Mouse (Mus musculus) layer of hippocampus, postnatal 10 days (tissue): ENCODE results near the gene Cog3. TPM values are rescaled to one million over a fixed set of nuclear protein-coding genes. Genes with fewer than 3 reads are reported as not detected.
"Not testable (repeated sequence)": the region's sequence is repeated elsewhere in the genome, so short reads cannot be mapped to it uniquely, and the experiment has no call there.

Source experiments
- DNase-seq, 2 experiments: peaks; one replicate each; pipeline ENCODE4 v3.0.0; 2021; ENCODE audit warnings: low spot score in 2 of 2
- long read RNA-seq: library from polyadenylated mRNA; stranded (forward); transcript quantifications from one replicate; pipeline ENCODE4 v2.0.0, GENCODE M21; 2023
- total RNA-seq, 2 experiments: library from RNA; stranded (reverse); gene quantifications; 2 replicates each; pipeline ENCODE4 v1.2.3; 2021

Gene Cog3
- total RNA-seq = 10 to 100 TPM; 23.0 to 25.3 TPM
- long read RNA-seq, full-length matches to known transcripts = 6 of 11 reads
- long read RNA-seq, partial matches to known transcripts = 4 of 11 reads
- long read RNA-seq, other reads (novel, unspliced or antisense) = 1 of 11 reads

DNA sequence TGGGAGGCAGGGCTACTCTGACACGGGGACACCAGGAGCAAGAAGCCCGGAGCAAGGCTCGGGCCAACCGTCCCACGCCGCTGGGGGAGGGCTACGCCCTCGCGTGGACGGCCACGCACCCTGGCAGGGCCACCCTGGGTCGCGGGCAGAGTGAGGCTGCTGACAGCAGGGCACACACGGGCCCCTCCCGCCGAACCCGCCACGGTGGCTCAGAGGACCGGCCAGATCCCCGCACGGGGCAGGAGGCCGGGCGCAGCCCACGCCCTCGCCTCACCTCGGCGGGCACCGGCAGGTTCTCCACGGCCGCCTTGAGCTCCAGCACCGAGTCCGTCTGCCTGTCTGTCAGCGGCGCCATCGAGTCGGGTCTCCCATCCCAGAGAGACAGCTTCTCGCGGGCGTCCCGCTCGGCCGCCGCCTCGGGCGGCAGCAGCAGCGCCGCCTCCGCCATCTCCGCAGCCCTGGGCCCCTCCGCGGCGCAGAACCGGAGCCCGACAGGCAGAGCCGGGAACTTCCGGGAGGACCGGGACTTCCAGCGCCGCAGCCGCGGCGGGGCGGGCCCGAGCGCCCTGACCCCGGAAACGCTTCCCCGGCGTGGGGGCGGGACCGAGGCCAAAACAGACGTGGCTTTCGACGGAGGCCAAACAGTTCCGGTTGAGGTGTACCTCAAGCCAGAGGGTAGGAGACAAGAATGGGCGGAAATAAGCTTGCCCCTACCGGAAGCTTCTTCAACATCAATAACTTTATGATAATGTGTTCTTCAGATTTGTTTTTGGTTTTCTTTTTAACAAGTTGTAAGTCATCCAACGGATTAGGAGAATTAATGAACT is at the start of gene Cog3:
Gene Cog3 (minus strand): TSS at position 527 of the 827 bp plus-strand sequence.
- peak; percentile 99 for DNase-seq

DNA sequence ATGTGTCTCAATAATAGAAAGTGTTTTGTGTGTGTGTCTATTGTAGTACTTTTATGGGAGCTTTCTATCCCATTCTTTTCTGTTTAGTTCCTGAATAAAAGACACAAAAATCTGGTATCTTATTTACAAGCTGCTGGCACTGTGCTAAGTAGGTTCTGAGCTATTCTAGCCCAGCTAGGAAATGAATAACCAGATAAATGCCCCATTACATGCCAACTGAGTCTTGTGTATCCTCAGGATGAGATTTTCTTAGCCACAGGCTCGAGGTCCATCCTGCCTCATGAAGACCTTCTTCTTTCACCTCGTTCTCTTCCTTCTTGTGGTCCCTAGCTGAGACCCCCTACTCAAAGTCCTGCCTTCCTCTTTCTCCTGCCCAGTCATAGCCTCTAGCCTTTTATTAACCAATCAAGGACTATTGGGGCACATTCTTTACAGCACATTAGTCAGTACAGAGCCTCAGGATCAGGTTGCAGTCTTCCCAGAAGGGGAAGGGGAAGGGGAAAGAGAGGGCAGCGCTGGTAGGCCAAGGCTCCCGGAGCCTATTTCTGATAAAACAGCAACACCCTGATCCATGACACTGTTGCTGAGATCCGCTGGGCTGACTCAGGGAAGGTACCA is 43.6 kb upstream of the Cog3 start:
- DNase-seq = no peak

DNA sequence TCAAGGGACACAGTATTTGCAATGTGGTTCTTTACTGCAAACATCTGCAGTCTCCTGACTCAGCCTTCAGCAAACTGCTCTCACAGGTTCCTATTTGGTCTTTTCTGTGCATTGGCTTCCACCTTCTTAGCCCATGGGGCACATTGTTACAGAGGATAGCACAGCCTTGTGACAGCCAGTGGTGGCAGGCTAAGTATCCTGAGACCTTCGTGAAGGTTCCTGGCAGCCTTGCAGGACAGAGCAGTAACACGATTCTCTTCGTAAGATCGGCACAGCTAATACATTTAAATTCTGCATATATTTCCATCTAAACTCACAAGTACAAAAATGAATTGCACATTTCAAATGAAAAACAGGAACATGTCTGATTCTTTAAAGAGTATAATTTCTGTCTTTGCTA is 41.6 kb upstream of the Cog3 start:
- no peak for DNase-seq

DNA sequence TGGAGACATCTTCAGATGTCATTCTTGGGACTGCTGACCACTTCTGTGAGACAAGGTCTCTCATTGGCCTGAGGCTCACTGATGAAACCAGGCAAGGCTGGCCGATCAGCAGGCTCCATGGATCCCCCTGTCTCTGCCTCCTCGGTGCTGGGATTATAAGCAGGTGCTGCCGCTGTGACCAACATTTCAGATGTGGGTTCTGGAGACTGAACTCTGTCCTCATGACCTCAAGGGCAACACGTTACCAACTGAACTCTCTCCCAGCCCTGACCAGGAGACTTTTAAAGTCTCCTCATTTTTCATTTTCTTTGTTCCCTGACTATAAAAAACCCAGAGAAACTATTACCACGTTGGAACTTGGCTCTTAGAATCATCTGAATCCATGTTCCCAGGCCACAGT is 40.4 kb upstream of the Cog3 start:
- DNase-seq = no peak

DNA sequence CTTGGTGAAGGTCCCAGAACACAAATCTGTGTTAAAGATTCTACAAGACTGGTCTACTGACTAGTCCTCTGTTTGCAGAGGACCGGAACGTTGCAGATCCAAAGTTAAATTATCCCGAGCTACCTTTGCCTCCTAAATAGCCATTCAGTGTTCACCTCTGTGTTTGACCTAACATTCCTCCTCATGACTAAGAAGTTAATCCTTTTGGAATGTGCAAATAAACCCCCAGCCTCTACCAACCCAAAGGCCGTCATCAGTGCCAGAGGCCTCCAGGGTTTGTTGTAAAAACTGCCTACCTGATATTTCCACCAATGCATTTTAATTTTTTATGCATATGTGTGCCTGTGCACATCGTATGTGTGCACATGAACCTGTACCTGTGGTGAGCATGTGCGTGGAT is 40.0 kb upstream of the Cog3 start:
- DNase-seq = no peak

DNA sequence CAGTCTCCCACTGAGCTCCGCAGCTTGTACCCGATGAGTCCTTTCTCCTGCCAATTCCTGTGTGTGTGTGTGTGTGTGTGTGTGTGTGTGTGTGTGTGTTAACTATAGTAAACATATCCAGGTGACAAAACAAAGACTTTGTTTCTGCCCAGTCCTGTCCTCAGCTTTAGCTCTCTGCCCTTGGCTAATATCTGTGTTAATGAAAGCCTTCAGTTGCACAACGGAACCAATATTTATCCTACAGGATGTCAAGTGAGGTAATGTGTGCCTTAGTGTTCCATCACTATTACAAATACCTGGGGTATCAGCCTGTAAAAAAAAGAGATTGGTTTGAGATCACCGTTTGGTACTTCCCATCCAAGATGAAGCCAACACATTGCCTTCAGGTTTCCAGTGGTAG is 38.8 kb upstream of the Cog3 start:
- no peak for DNase-seq

DNA sequence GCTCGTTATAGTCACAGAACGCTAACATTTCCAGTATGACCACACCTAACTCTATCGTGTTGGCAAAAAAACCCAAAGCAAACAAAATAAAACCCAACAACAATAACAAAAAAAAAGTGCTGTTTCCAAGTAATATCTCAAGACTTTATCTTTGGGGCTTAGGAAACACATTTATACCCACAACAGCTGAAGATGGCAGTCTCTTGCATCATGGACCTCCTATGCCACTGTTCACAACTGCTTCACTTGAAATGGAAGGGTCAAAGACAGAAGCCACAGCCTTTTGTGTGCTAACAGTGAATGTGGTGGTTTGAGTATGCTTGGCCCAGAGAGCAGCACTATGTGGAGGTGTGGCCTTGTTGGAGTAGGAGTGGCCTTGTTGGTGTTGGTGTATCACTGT is 37.1 kb upstream of the Cog3 start:
- DNase-seq = no peak

DNA sequence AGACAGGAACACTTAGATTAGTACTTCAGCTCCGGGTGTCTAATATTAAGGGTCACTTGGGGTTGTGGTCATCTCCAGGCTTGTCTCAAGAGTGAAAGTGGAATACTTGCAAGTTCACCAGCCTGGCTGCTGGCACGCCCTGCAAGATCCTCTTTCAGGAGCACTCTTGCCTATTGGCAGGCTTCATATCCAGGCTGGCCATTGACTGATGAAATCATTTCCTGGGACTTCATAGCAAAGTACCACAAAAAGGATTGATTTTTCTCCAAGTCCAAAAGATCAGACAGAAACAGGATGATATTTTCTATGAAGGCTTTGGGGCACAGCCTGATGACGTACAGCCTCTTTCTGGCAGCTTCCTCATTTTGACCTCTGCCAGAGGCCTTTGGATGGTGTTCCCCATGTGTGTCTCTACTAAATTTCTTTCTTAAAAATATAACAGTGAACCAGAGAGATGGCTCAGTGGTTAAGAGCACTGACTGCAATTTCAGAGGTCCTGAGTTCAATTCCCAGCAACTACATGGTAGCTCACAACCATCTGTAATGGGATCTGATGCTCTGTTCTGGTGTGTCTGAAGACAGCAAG is 36.2 kb upstream of the Cog3 start:
- DNase-seq = no peak

DNA sequence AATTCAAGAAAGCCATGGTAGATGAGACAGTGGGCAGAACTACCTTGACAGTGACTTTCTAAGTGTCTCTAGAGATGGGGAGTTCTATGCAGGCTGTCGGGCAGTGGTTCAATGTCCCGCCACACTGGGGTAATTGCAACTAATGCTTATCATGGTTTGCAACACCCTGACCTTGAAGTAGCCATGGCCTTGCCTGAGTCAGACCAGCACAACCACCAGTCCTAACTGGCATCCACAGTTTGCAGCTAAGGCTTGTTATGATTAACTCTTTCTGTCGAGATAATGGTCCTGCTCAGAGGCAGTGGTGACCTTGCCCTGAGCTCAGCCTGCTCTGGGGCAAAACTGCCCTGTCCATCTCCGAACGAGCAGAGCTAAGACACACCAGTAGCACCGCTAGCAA is 35.0 kb upstream of the Cog3 start:
- no peak for DNase-seq

DNA sequence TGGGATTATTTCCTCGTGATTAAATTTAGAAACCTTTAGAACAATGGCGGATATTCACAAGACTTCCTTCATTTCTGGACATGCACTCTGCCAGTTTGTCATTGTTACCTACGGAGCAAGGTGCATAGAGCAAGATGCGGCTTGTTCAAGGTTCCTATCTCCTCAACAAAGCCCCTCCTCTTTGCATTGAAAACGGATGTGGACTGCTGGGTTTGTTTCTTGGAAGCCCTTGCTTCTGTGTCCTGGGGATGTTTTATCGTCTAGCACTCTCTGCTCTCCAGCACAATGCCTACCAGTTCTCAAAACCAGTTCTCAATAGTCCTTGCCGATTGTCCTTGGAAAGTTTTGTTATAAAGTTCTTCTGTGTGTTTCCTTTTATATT is 33.5 kb upstream of the Cog3 start:
- DNase-seq = no peak

DNA sequence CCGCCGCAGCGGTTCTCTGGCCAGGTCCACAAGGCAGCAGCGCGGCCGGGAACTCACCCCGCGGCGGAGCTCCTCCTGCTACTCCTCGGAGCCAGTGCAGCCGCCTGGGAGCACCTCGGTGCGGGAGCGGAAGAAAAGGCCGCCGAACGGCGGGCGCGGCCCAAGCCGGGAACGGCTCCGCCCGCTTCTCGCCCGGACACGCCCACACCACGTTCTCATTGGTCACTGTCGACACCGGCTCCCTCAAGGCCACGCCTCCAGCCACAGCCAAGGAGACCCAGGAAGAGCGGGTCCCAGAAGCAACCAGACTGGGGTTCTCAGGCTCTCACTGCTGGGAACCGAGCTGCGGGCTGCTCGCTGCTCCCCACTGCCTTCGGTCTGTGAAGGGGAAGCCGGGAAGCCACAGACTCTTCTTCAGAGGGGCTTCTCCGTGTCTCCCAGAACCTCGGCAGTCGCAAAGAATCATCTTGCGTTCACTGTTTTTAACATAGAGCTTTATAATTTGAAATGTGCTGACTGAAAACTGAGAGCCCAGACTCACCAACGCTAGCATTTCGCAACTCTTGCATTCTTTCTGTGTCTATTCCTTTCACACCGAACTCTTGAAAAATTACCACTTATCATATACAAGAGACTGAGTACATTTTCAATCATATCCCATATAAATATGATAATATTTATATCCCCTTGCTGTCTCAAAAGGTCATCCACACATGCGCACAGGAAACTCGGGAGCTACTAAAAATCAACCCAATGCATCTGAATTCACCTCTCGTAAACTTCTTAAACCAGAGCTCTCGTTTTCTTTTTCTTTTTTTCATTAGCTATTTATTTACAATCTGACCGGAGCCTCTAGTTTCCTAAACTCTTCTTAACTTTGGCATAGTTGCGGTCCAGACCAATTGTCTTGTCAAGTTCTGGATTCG is 32.8 kb upstream of the Cog3 start, which contains the start of gene Slc25a30:
Gene Slc25a30 (minus strand): TSS at position 170 of the 926 bp plus-strand sequence.
- peak; percentile 92 to 96 for DNase-seq

DNA sequence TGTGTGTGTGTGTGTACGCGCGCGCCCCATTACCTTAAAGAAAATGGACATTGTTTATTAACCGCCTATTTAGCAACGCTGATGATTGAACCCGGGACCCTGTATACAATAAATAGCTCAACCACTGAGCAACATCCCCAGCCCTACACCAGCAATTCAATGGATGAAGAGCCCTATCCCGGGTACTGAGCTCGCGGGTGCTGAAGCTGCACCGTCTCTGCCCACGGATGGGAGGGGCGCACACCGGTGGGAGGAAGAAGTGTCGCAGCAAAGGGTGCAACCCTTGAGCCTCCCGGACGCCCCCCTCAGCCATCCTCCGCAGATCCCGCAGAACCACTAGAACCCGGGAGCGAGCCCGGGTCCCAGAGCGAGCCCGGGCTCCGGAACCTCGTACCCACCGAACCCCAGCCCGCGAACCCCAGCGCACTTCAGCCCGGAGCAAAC is 32.1 kb upstream of the Cog3 start:
- DNase-seq = no peak

DNA sequence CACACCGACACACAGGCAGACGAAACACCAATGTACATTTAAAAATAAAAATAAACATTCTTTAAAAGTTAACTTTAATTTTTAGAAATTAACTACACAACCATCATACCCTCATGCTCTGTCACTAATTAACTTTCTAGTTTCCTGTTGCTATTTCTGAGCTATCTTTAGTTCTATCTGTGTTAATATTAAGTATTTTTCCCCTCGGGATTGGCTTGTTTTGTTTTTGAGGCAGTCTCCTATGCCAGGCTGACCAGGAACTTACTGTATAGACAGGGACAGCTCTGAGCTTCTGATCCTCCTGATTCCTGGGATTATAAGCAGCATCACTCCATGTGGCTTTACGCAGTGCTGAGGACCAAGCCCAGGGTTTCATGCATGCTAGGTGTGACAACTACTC is 25.6 kb upstream of the Cog3 start:
- no peak for DNase-seq

DNA sequence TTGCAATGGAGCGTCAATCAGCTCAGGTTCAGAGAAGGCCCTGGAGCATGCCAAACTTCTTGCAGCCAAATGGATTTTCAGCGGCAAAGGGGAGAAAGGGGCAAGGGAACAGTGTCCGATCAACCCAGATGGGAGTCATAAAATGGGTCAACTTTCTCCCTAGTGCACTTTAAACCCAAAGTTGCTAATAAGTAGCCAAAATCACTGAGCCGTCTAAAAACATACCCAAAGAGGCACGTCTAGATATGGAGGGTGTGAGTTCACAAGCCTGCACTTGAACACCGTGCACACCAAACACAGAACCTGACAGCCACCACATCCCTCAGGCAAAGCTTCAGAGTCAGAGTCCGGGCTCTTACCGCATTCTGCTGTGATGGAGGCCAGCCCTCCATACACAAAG is 22.3 kb upstream of the Cog3 start:
- no peak for DNase-seq

DNA sequence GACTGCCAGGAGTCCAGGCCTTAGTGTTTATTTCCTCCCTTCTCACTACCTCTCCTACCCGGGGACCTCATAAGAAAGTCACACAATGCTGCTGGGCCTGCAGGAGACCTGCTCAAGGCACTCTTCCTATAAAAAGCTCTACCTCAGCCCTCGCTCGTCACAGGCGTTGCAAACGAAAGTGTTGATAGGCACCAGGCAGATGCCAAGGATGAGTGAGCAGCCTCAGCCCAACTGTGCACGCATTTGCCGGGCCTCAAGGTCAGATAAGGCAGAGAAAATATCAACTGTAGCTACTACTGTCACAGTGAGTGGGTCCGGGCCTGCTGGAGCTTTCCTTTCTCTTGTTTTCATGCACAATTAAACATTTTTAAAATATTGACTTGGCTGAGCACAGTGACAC is 19.1 kb upstream of the Cog3 start:
- no peak for DNase-seq

DNA sequence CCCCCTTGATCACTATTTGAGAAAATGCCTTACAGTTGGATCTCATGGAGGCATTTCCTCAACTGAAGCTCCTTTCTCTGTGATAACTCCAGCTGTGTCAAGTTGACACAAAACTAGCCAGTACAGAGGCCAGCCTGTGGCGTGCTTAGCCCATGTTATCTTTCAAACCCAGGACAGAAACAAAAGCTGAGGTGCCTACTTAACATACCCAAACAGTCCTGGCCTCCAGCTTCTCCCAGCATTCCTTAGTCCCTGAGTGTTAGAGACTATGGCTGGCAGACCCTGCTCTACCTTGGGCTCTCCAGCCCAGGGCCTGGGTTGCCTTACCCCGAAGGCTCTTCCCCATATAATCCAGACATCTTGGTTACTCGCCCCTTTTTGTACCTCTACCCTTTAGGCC is 18.1 kb upstream of the Cog3 start:
- DNase-seq = not testable (repeated sequence)

DNA sequence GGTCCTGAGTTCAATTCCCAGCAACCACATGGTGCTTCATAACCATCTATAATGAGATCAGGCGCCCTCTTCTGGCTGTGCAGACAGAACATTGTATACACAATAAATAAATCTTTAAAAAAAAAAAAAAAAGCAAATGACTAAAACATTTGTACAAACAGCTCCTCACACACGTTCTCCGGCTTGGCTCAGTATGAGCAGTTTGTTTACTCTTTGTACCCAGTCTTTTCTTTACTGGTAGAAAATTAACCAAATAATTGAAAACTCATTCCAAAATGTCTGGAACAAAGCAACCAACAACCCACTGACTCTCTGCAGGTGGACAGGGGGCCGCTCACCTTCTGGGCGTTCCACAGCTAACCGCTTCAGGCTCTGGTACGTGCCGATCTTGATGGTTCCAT is 16.8 kb upstream of the Cog3 start:
- DNase-seq = no peak

DNA sequence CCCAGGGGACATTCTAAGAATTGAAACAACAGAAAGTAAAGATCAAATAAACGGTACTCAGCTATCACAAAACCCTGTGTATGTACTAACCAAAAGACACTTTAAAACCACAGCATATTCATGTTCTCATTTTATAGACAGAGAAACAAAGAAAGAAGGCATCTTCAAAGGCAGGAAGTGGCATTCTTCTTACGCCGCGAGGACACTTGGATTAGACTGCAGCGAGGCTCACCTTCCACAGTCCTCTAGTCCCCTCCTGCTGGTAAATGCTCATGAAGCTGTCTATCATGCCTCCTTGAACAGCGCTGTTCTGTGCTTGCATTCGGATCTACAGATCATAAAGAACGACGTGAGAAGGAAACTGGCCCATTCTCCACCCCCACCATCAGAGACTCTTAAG is 15.0 kb upstream of the Cog3 start:
- DNase-seq = no peak

DNA sequence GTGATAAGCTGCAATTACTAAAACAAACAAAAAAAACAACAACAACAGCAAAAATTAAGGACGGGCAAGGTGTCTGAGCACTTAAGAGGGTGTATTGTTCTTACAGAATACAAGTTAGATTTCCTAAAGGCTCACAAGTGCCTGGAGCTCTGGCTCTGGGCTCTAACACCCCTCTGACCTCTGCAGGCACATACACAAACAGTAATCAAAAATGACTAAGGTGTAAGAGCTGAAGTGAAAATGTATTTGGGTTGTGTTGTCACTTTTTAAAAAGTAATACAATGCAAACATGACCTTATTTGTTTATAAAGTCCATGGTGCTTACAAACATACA is 13.9 kb upstream of the Cog3 start:
- DNase-seq = no peak

DNA sequence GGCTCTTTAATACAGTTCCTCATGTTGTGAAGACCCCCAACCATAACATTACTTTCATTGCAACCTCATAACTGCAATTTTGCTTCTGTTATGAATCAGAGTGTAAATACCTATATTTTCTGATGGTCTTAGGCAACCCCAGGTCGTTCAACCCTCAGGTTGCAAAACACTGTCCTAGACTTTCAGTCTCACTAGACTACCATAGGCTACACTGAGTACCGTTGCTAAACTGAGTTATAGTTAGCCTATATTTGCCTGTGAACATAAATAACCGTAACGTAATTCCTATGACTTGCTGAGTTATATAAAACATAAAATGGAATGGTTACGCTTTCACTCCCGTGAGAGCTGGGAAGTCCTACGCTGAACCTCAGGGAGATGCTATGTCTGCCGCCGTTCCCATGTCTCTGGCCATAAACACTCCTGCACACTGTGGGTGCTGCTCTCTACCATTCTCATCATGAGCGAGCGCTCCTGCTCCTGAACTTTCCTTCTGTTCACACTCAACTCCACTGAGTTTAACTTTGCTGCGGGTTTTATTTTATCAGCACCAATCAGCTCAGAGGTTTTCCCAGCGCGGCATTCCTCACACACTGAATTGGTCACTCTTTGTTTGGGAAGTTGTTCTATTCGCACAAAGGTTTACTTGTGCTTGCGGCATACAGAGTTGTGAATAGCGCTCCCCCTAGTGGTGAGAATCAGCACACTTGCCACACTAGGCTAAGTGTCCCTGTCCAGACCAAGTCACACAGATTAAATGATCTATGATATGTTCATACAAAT is 13.4 kb upstream of the Cog3 start:
- peak; percentile 78 to 81 for DNase-seq
